Mouse (Mus musculus): ENCODE results near the gene Atp1a3.

Gene Atp1a3

DNA sequence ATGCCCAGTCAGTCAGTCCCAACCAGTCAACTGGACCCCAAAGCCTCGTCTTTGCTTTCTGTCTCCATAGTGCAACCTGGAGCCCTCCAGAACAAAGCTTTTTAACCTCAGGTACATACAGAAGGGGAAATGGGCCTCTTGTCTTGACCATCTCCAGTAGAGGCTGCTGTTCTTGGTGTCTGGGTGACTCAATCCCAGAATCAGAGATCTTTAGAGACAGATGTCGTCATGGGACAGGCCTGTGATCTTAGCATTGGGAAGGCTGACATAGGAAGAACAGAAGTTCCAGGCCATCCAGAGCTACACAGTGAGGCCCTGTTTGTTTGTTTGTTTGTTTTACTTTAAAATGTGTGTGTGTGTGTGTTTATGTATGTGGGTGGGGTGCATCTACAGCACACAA is 41.5 kb downstream of the Atp1a3 start:
- no peak for DNase-seq (ENCODE audit: low spot score)

DNA sequence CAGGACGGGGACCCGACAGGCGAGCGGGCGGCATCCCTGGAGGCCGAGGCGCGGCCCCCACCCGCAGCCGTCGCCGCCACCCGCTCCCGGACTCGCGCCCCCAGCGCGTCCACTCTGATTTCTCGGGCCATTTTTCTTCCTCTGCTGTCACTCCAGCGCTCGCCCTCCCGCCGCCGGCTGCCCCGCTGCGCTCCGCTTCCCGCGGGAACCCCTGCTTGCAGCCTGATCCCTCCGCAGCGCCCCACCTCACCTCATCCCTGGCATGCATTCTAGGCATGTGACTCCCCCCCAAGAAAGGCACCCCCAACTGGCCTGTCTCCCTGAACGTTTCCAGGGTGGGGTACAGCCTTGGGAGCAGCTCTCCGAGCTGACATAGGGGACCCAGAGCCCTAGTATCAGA is 50.5 kb downstream of the Atp1a3 start:
- no peak for DNase-seq (ENCODE audit: low spot score)

DNA sequence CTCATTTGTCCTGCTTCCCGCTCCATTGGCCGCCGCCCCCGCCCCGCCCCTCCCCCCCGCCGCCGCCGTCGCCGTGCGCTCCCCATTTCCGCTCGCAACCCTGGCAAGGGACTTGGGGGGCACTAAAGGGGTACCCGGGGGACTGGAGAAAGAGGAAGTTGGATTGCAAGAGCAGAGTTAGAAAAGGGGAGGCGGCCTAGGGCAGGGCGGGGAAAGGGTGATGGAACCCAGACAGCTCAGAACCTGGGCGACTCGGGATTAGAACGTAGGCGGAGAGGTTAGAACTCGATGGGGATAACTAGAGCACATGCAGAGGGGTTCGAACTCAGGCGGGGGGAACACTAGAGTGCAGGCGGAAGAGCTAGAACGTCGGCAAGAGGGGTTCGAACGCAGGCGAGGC is 51.3 kb downstream of the Atp1a3 start:
- DNase-seq (ENCODE audit: low spot score): no peak

- no peak for DNase-seq (ENCODE audit: low spot score)
Measured at GRCm38 (mm10) chr7:24953966-24954365, 51.8 kb downstream of the Atp1a3 start.

DNA sequence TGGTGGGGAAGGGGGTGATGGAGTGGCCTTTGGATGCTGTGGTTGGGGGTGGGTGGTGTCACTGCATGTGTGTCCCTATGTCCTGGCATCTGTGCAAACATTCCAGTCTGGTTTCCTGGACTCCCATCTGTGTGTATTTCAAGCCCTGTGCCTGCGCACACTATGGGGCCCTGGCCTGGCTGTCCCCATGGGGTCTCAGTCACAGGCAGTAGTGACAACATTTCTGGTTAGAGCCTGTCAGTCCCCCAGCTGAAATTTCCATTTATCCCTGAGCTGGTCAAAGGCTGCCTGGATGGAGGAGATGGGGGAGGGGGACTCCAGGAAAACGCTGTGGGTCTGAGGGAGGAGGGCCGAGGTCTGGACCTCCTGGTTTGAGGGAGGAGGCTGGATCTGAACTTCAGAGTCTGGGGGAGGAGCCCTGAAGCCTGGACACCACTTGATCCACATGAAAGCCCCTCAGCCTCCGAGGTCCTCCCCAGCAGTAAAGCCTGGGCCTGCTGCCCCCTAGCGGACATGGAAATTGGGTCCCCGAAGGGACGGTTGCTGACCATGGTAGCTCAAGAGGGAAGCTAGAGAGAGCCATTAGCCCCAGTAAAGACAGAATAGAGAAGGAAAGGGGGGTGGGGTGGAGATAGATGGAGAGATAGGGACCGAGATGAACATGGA is 55.7 kb downstream of the Atp1a3 start:
- DNase-seq (ENCODE audit: low spot score): peak; percentile 47

DNA sequence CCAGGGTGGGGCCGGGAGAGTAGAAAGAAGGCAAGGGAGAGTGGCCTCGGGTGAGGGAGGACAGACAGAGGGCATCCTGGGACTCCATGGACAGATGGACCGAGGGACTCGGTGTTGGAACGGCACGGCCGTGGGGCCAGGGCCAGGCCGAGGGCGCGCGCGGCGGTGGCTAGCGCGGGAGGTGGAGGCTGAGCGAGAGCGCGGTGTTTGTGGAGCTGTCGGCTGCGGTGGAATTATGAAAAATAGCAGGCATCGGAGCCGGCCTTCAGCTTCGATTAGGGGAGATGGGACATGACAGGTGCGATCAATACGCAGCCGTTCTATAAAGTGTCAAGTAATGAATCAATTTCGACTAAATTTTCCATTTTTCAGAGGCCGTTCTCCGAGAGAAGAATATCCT is 57.0 kb downstream of the Atp1a3 start:
- DNase-seq (ENCODE audit: low spot score): no peak

DNA sequence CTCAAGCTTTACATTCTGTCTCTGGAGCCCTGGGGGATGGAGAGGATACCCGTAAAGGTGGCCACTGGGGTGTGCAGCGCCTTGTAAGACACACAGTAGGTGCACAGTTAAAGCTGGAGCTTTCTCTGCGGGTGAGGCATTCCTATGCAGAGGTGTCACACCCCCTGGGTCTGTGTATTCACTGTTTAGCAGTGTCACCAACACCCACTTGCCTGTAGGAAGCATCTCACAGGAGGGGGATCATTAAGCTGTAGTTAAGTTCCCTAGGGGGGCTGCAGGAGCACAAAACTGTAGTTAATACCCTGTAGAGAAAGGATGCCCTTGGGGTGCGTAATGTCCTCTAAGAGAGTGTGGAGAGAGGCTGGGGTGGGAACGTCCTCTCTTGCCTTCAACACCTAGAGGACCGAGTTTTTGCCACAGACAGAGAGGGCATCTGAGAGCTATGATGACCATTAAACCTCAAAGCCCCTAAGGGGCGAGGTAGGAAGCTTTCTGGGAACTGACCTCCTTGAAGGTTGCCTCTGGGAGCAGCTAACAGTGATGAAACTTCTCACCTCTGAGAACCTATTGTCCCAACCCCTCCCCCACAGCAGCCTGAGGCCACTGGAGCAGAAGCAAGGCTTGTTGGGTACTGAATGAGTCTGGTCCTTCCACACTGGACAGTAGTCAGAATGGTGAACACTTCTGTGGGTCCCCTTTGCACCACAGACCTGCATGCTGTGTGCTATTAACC is 58.3 kb downstream of the Atp1a3 start:
- no peak for DNase-seq (ENCODE audit: low spot score)

GRCm38 (mm10) chr7:24944257-24944950 is 61.4 kb downstream of the Atp1a3 start, which contains the start of gene Gm4881:
TSS of gene Gm4881 (minus strand) at chr7:24944494.
- no peak for DNase-seq (ENCODE audit: low spot score)

GRCm38 (mm10) chr7:24943641-24944040 is 62.1 kb downstream of the Atp1a3 start:
- DNase-seq (ENCODE audit: low spot score): no peak

GRCm38 (mm10) chr7:24931651-24932050 is 74.1 kb downstream of the Atp1a3 start:
- DNase-seq (ENCODE audit: low spot score): no peak

DNA sequence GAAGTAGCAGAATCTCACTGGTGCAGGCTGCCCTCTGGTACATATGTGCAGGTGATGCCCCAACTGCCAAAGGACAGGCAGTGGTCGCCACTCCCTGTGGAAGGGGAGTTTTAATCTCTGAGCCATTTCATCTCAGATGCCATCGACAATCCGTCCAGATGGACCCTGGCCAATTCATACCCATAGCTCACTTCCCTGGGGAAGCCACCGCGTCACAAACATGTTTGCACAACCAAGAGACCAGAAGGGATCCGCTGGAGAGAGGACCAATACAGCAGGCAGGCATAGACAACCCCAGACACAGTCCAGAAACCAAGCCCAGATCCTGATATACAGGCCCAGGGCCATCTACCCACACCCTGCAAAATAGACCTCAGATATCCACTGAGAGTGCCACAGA is 75.3 kb downstream of the Atp1a3 start:
- DNase-seq (ENCODE audit: low spot score): no peak
